Mouse (Mus musculus) megakaryocyte, adult 5-6 weeks (primary cell): ENCODE results near the gene Snd1. TPM values are rescaled to one million over a fixed set of nuclear protein-coding genes. Genes with fewer than 3 reads are reported as not detected.

Experiments
- ATAC-seq: 2 replicates; pipeline ENCODE4 v1.8.0; 2016; ENCODE audit warnings: mild to moderate bottlenecking, inconsistent platforms; ENCODE audit not compliant: poor library complexity, severe bottlenecking
- total RNA-seq, 2 experiments: library from RNA; stranded (forward) in 1 of 2; stranded (reverse) in 1 of 2; fragments of 153-499, 151-499 nt in 1 of 2; fragments of 221-1000, 200-1000 nt in 1 of 2; gene quantifications; 2 replicates each; pipeline versions ENCODE4 v1.2.3 to v1.2.4; 2015 to 2017

The Snd1 gene
- total RNA-seq, 2 experiments from 2014 or later, result 46.7 to 76.9 TPM

DNA sequence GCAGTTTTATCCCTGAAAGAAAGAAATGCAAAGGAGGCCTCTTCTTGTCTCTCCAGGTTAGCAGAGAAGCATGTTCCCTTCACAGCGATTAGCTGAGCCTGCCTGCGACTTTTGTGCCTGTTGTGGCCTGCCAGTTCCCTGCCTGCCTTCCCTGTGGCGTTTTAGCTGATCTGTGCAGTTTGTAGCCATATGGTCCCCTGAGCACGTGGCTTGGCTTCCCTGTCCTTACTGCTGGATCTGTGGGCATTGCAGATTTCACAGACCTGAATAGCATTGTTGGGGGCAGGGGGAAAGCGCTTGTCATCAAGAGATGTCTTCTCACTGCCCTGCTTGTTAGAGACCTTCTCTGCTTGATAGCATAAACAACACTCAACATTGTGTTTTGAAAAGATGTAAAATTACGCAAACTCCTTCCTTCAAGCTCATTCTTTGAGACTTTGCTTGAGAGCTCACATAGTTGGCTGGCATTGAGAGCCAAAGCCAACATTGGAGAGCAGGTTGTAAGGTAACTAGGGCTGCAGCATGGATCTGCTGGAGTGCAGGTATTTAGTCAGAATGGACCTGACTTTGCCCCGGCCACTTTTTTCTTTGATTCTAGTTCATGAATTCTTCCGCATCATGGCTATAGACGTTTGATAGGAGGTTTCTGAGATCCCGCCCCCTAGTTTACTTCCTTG, 63.0 kb downstream of the Snd1 start:
- no peak for ATAC-seq

DNA sequence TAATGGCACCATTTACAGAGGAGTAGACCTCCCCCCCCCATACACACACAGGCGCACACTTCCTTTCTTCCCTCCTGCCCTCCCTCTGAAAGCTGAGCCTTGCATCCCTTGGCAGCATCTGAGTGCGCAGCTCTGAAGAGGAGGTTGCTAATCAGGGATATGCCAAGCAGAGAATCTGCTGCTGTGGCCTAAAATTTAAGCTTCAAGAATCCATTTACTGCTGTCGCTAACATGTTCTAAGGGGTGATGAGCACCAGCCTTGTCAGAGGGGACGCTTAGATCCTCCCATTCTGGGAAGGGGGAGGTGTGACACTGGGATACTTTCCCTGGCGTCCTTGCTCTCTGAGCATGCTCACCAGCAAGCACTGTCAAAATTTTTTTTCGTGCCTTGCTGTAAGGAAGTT, 67.4 kb downstream of the Snd1 start:
- ATAC-seq, result no peak

DNA sequence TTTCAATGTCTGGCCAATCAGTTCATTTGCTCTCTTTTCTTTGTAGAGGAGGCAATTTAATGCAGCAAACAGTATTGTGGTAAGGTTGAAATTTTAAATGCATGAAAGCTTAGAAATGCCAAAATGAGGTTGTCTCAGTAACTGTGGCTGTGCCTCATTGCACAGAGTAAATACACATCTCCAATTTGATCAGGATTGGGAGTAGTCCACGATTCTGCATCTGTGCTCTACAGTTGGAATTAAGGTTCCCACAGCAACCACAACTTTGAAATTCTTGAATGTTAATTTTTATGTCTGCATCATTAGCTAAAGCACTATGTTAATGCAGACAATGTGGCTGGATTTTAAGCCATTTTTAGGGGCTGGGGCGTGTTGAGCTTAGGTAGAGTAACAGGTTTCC, 72.0 kb downstream of the Snd1 start:
- no peak for ATAC-seq

DNA sequence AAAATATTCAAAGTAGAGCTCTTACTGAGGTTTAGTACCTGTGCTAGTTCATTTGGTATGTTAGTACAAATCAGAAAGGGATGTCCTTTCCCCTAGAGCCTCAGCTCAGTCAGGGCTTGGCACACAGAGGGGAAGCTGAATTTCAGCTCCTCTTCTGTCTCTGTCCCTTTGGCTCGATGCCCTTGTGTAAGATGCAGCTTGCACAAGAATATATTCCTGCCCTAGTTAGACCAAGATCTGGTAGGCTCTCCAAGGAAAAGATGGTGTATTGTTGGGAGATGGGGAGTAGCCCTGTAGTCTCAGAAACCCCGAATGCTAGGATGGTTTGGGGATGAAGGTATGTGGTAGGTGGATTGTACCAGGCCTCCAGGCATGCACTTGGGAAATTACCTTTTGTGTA, 74.4 kb downstream of the Snd1 start:
- no peak for ATAC-seq

DNA sequence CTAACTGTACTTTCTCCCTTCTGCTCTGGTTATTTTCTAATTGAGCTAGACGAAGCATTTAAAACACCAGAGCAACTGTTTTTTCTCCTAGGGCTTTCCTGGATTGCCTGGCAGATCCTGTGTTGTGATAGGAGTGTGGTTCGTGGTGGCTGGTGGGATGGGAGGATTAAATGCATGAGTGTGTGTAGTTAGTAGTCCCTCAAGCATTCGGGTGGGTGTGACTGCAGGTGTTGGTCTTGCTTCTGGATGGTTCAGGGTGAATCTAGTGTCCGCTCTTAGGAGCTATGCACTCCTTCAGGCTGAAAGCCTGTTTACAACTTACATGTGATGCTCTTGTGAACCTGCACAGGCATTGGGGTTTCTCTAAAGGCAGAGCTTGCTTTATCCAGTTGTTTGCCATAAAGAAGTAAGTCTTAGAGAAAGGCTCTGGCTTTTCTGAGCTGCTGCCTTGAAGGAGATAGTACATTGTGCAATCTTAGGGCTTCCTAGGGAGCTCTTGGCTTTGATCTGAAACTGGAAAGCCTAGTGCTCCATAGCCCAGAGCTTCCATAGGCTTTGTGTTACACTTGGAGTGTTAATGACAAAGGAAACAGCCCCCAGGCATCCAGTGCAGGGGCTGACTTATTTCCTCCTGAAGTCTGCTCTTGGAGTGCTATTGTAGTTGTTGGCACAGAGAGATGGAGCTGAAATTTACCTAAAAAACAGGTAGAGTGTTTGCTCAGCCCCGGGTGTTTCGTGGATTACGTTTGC, 75.5 kb downstream of the Snd1 start:
- no peak for ATAC-seq

DNA sequence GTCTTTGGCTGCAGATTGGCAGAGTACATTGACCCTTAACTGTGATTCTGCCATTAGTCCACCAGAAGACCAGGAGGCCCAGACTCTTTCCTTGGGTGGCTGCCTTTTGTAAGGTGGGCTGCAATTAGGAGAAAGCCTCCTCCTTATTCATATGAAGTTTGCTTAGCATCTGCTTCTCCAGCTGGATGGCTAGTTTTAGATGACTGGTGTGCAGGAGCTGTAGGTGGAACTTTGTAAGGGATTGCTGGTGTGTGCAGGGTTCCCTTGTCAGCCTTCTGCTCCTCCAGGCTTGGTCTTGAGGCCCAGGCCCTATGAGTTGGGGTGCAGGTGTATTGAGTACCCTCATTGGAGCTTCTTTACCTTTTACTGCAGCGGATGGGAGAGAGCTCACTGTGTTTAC, 79.5 kb downstream of the Snd1 start:
- no peak for ATAC-seq

DNA sequence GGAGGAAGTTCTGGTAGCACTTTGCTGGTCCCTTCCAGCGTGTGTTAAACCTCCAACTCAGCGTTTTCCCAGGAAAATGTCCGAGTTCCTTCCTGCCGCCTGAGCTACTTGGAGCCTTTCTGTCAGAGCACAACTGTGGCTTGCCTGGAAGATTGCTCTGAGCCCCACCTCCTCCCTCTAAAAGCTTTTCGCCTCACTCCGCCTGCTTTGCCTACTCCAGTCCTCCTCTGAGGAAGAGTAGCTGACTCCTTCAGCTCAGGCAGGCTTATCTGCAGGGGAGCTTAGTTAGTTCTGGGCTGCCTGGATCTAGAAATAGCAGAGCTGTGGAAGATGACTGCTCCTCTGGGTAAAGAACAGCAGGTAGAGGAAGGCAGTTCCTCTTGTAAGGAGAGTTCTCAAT, 80.1 kb downstream of the Snd1 start:
- ATAC-seq, result no peak

DNA sequence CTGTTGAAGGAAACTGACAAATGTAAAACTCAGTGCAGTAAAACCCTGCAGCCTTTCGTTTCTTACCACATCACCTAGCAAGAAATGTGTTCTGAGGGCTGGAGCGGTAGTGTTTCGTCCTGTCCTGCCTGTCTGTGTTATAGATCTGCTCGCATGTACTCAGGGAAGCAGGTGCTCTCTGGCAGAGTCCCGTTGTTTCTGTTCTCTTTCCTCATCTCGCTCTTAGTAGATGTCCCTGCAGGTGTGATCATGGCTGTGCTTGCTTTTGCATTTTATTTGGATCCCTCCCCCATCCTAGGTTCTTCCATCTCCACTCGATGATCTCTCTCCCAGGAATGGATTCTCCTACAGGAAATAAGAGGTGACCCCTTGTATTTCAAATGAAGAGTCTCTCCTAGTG, 80.5 kb downstream of the Snd1 start:
- no peak for ATAC-seq

DNA sequence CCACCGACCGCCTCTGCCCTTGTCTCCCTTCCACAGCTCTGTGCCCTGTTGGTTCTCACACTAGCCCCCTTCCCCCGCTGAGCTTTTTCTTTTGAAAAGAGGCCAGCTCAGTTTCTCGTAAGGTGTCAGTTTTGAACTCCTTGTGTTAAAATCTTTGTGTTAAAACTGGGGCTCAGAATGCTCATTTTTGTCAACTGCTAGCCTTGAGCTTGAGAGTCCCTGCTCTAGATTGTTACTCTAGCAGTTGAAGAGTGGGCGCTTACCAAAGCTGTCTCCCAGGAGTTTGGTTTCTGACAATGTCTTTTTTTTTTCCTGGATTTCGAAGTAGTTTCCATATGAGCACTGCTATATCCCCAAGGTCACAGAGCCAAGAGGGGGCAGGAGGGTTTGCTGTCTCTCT, 82.8 kb downstream of the Snd1 start:
- no peak for ATAC-seq

DNA sequence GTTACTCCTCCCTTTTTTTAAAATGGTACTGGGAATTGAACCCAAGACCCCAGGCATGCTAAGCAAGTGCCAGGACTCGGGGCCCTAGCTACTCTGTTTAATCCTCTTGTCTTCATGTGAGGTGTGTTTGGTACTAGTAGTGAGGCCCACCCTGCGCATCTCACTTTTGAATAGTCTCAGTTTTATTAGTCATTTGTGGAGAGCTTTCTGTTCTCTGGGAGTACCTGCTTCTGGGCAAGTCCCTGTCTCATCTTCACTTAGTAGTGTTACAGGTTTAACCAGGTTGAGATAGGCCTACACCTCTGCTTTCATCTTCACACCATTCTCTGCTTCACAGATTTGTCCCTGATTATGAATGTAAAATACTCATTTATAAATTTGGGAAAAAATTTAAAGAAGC, 84.5 kb downstream of the Snd1 start:
- no peak for ATAC-seq

DNA sequence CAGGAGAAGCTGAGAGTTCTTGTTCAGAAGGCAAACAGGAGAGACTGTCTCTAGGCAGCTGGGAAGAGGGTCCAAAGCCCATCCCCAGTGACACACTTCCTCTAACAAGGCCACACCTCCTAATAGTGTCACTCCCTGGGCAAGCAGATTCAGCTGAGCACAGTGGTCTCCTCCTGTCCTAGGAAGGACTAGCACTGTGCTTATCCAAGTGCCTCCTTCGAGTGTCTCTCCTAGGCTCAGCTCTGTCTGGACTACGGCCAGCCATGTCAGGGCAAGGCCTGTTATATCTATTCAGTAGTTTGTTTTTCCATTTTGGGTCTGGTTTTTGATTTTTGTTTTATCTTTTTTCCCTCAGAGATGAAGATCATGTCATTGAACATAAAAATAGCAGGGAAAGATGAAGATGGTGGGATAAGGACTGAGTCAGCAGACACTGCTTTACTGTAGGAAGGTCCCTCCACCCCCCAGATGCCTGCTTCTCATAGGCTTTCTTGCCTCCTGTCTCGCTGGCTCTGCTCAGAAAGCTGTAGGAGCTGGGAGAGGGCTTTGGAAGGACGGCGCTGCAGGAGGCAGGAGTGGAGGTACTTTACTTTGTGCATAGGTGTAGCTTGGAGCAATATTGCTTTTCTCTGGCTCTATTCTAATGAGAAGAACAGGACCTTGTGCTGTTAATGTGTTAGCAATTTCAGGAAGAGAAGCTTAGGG, 86.5 kb downstream of the Snd1 start:
- no peak for ATAC-seq

DNA sequence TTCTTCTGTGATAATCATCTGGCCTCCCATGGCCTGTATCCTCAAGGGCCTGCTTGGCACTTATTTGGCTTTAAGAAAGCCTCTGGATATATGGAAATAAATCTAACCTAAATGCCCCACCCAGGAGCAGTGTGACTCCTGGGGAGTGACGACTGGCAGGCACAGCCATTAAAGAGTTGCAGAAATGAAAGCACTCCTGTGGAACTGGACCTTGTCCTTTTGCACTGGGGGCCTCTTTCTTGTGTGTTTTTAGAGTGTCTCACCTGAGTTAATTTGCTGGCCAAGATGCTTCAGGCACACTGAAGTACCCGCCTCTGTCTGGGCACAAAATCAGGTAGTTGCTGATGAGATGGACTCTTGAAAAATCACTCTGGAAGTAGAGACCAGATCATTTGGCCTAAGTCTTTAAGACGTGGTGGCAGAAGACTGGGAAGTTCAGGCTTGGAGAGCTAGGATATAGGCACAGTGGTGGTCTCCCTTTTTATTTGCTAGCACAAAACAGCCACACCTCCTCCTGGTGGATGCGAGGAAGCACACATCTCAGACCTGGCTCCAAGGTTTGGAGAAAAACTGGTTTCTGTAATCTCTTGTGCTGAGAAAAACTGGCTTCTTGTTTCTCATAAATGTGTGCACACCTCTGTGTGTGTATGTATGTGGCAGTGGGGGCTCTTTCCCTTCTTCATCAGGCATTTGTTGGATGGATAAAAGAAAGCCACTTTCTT, 87.5 kb downstream of the Snd1 start:
- ATAC-seq, result no peak

DNA sequence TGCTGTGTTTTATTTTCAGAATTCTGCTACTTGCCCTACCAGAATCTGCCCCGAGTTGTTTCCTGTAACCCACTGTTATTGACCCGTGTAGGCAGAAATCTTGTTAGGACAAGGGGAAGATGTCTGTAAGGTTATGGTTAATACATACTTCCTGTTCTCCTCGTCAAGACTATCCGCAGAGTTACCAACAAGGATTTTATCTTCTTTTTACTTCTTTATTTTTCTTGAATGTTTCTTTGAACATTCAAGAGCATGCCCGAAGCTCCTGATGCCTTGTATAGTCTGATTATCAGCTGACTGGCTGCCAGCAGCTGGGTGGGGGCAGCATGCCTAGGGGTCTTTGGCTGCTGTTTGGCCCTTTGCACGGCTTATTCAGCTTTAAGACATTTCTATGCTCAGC, 93.0 kb downstream of the Snd1 start:
- ATAC-seq, result peak; percentile 47

DNA sequence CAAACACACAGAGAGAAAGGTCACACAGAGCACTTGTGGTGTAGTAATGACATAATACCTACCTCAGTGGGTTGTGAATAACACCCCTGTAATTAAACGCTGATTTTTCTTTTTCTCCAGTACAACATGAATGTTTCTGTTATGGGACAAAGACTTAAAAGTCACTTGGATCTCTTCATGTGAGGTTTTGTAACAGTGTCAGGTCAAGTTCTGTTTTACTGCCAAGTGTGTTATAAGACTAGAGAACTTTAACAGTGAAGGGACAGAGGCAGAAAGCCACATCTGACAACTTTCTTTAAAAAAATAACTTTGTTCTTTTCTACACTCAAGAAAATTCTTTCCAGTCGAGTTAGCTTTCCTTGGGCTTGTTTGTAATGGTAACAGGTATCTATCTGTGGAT, 97.0 kb downstream of the Snd1 start:
- ATAC-seq, result no peak

DNA sequence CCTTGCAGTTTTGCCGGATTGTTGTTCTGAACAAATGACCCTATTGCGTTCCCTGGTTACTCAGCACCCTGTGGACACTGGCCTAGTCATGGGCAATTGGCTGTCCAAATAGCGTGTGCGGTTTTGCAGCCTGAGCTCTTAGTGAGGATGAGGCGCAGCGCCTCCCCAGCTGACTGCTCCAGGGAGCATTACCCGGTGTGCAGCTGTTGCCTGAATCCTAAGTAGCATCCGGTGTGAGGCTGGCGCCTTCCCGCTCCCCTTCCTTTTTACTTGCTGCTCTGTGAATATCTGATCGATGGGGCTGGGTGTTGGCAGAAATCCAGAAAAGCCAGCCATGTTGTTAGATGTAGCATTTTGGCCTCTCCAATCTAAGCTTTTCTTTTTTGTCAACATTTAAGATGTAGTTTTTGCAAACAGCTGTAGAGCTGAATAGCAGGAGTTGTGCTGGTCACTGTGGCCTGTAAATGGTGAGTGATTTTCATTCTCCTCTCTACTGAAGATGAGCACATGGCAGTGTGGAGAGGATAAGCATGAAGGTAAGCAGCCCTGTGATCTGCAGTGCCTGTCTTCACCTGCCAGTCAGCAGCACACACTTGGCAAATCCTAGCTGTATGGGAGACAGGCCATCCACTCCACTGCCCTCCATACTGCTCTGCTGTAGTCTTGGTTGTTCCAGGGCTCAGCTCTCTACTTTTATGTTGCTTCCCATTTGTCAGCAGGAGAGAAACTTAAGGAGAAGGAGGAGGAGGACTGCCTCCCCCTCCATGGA, 98.2 kb downstream of the Snd1 start:
- ATAC-seq, result no peak

DNA sequence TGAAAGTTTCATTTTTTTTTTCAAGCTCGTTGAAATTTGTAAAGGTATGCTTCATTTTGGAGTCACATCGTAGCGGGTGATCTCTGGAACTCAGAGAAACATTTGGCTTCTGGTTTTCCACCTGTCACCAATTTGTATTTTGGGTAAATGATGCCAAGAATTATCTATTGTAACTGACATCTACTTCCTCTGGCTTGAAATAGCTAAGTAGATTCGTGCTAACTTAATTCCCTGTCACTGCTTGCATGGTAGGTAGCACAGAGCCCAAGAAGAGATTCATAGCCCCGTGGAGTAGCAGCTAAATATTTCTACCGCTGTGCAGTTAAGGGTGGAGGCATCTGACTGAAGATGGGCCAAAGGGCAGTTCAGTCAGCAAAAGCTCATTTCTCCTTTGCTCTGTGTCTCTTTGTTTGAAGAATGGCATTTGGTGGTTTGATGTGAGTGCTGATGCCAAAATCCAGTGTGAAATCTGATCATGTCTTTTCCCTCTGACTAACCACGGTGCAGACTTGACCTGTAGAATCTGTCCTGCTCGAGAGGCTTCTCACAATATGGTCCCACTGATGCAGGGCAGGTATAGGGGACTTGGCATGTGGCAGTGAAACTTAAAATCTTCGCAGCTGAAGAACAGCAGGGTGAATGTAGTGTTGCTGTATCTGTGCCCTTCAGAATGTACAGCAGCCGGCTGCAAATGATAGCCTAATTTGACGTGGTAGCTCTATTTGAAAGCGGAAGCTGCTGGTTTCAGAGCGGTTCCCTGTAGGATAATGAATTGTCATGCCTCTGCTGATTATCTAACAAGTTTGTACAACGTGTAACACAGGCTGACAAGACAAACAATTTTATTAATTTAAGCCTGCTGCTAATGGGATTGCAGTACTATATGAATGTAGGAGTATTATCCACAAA, 101.7 kb downstream of the Snd1 start:
- no peak for ATAC-seq

DNA sequence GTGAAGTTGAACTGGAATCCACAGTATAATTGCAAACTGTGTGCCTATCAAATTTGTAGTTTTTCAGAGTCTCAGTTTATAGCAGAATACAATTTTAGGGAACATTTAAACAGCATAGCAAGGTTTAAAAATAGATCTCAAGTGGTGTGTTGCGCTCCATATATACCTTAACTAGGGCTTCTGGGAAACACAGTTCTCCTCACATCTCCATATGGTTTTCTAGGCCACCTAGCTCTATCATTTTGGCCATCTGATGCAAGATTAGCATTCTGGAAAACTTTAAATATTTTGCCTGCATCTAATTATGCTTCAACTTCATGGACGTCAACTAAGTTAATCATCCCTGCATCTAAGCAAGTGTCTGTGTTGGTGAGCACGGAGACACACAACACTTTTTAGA, 107.9 kb downstream of the Snd1 start:
- no peak for ATAC-seq

DNA sequence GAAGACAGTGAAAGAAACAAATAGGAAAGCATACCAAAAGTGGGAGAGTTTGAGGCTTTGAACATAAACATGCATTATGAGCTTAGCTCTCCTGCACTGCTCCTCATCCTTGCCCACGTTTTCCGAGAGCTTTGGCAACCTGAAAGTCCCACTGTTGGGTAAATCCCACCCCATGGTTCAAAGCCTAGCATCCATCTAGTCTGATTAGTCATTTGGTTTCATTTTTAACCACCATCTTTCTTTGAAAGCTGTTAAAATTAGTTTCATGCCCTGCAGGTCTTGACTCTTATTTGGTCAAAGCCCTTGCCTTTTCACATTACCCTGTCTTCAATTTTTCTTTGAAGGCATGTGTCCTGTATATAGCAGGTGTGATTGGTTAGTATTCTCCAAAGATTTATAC, 108.5 kb downstream of the Snd1 start:
- no peak for ATAC-seq

DNA sequence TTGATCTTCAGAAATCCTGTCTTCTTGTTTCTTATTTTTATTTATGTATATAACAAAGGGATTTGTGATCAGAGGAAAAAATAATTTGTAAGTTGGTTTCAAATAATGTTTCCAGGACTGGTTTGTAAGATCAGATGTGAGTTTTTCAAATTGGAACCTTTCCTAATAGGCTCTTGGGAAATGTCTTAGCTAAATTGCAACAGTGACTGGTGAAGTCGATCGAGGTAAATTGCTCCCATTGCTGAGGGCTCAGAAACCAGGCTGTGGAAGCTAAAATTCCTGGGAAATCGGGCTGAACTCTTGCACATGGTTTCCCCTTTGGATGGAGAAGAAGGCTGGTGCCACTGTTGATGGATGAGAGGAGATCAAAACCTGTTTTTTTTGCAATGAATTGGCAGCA, 111.9 kb downstream of the Snd1 start:
- no peak for ATAC-seq
